Mouse (Mus musculus) lung, adult 2 months (tissue): ENCODE measurements around the gene Usp34.

Experiments used
- CTCF ChIP-seq: fragments of 200-500 bp; IDR thresholded peaks from 2 replicates; pipeline ENCODE4 v1.5.1; 2011; ENCODE audit warnings: mild to moderate bottlenecking, low read length, control low read depth; ENCODE audit not compliant: insufficient read depth
- POLR2A ChIP-seq: fragments of 200-500 bp; IDR thresholded peaks from 2 replicates; pipeline ENCODE4 v1.6.1; 2011; ENCODE audit warnings: low read depth, mild to moderate bottlenecking, control low read depth, low read length, borderline replicate concordance; ENCODE audit errors: extremely low read depth

GRCm38 (mm10) chr11:23329413-23329812, 22.7 kb downstream of the Usp34 start:
- TF ChIP-seq CTCF, result no peak
- no peak for TF ChIP-seq POLR2A
